Mouse (Mus musculus): ENCODE data around the gene Serpina9.
"Not testable (repeated sequence)": the region's sequence is repeated elsewhere in the genome, so short reads cannot be mapped to it uniquely, and the experiment has no call there.

Serpina9 gene

GRCm38 (mm10) chr12:103989857-103990256, 23.7 kb downstream of the Serpina9 start, which contains the start of gene Serpina11:
Gene Serpina11 (minus strand): TSS chr12:103989957.
- no peak for DNase-seq (ENCODE audit: low read depth, low spot score)

- DNase-seq (ENCODE audit: low read depth, low spot score): no peak
These were observed 24.1 kb downstream of the Serpina9 start for GRCm38 (mm10) chr12:103989514-103989767.

- DNase-seq (ENCODE audit: low read depth, low spot score): peak; percentile 16
These were observed 24.6 kb downstream of the Serpina9 start for GRCm38 (mm10) chr12:103988754-103989513.

GRCm38 (mm10) chr12:103985868-103986267, 27.7 kb downstream of the Serpina9 start:
- no peak for DNase-seq (ENCODE audit: low read depth, low spot score)

GRCm38 (mm10) chr12:103984935-103985334, 28.6 kb downstream of the Serpina9 start:
- peak; percentile 80 for DNase-seq (ENCODE audit: low read depth, low spot score)

GRCm38 (mm10) chr12:103981646-103982360, 31.8 kb downstream of the Serpina9 start:
- DNase-seq (ENCODE audit: low read depth, low spot score): no peak

GRCm38 (mm10) chr12:103978294-103978693, 35.3 kb downstream of the Serpina9 start:
- DNase-seq (ENCODE audit: low read depth, low spot score): no peak

- DNase-seq (ENCODE audit: low read depth, low spot score): no peak
These were observed 35.7 kb downstream of the Serpina9 start for GRCm38 (mm10) chr12:103977846-103978245.

GRCm38 (mm10) chr12:103977060-103977459, 36.5 kb downstream of the Serpina9 start:
- no peak for DNase-seq (ENCODE audit: low read depth, low spot score)

- peak; percentile 0 for DNase-seq (ENCODE audit: low read depth, low spot score)
These were observed 42.5 kb downstream of the Serpina9 start for GRCm38 (mm10) chr12:103971080-103971479.

- DNase-seq (ENCODE audit: low read depth, low spot score): peak; percentile 0
These were observed 43.9 kb downstream of the Serpina9 start for GRCm38 (mm10) chr12:103969577-103970116.

GRCm38 (mm10) chr12:103966761-103967160, 46.8 kb downstream of the Serpina9 start:
- peak; percentile 0 for DNase-seq (ENCODE audit: low read depth, low spot score)

- peak; percentile 1 for DNase-seq (ENCODE audit: low read depth, low spot score)
These were observed 50.3 kb downstream of the Serpina9 start for GRCm38 (mm10) chr12:103963288-103963687.

GRCm38 (mm10) chr12:103962860-103963259, 50.7 kb downstream of the Serpina9 start:
- peak; percentile 28 for DNase-seq (ENCODE audit: low read depth, low spot score)

GRCm38 (mm10) chr12:103962337-103962736, 51.2 kb downstream of the Serpina9 start:
- DNase-seq (ENCODE audit: low read depth, low spot score): peak; percentile 1

GRCm38 (mm10) chr12:103961716-103962115, 51.8 kb downstream of the Serpina9 start:
- DNase-seq (ENCODE audit: low read depth, low spot score): no peak

GRCm38 (mm10) chr12:103958798-103959197, 54.8 kb downstream of the Serpina9 start, which contains the start of gene Serpina1e:
Gene Serpina1e (minus strand): TSS chr12:103958975.
- DNase-seq (ENCODE audit: low read depth, low spot score): no peak

GRCm38 (mm10) chr12:103956555-103956954, 57.0 kb downstream of the Serpina9 start:
- not testable (repeated sequence) for DNase-seq (ENCODE audit: low read depth, low spot score)

GRCm38 (mm10) chr12:103952972-103953371, 60.6 kb downstream of the Serpina9 start:
- DNase-seq (ENCODE audit: low read depth, low spot score): not testable (repeated sequence)

- DNase-seq (ENCODE audit: low read depth, low spot score): no peak
These were observed 67.3 kb downstream of the Serpina9 start for GRCm38 (mm10) chr12:103946243-103946642.

Measured in 3T3-L1 (cell line).